Mouse (Mus musculus) C2C12 (cell line): Measurements from ENCODE around the gene Snx27.

Experiments
- CEBPB ChIP-seq: IDR thresholded peaks from one replicate; pipeline ENCODE4 v1.6.1; 2011; ENCODE audit warnings: low read depth, mild to moderate bottlenecking, control low read depth, moderate library complexity
- CTCF ChIP-seq: IDR thresholded peaks from one replicate; pipeline ENCODE4 v1.5.1; 2011; ENCODE audit not compliant: control insufficient read depth, insufficient read depth, insufficient read length
- FOSL1 ChIP-seq: IDR thresholded peaks from one replicate; pipeline ENCODE4 v1.8.0; 2011; ENCODE audit warnings: mild to moderate bottlenecking, low read length; ENCODE audit not compliant: poor library complexity, insufficient read depth, severe bottlenecking
- MAX ChIP-seq: IDR thresholded peaks from one replicate; pipeline ENCODE4 v1.6.1; 2011; ENCODE audit warnings: mild to moderate bottlenecking, control low read depth
- MYOD1 ChIP-seq: IDR thresholded peaks from one replicate; pipeline ENCODE4 v1.6.1; 2011; ENCODE audit warnings: low read depth; ENCODE audit not compliant: control insufficient read depth, insufficient read length
- MYOG ChIP-seq: IDR thresholded peaks from one replicate; pipeline ENCODE4 v1.6.1; 2011; ENCODE audit not compliant: control insufficient read depth, insufficient read length; ENCODE audit errors: extremely low read depth
- USF1 ChIP-seq: IDR thresholded peaks from one replicate; pipeline ENCODE4 v1.6.1; 2011; ENCODE audit warnings: low read depth, mild to moderate bottlenecking, control low read depth, moderate library complexity

GRCm38 (mm10) chr3:94622550-94622949 lies 40.0 kb upstream of the Snx27 start:
- TF ChIP-seq USF1 (no peak), CTCF (no peak), MAX (no peak), MYOG (no peak), CEBPB (no peak), MYOD1 (no peak), FOSL1 (no peak)
